Comparison of ENCODE assay signal across 10 mouse cellular contexts in the genomic region with DNA sequence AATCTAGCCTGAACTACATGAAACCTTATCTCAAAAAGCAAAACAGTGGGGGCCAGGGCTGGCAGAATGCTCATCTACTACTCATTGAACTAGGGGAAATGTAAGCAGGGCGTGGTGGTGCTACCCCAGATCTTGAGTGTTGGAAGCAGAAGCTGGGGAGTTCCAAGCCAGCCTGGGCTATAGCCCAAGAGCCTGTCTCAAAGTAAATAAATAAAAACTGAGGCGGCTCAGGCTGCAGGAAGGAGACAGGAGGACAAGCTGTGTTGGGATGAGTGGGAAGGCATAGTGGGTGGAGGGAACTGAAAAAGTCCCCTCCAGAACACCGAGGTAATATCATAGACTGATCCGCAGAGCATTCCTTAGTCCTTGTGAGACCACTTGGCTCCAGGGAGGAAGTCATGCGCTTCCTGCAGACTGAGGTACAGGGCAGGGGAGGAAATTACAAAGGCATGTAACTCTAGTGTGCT. TPM values are rescaled to one million over a fixed set of nuclear protein-coding genes. Genes with fewer than 3 reads are reported as not detected.
A peak's percentile ranks its signal among the peaks of the same experiment; 100 is the strongest.
DNase-seq lines count a peak whose midpoint lies in the region; ATAC-seq and TF ChIP-seq lines count a peak whose summit lies in the region.
"Had no signal": no experiment of that assay in that cellular context is flagged by ENCODE, and none has a peak within 500 bp of the region (broad histone marks: within the 10 kb centered on the region; RNA-seq: fewer than 3 reads in every experiment).

No protein-coding gene starts in this region.

- H3K36me3 ChIP-seq in limb, embryonic 15.5 days = peaks cover 24% of the 10 kb centered on the region
- H3K36me3 ChIP-seq in limb, embryonic 10.5 days = peaks cover 27% of the 10 kb centered on the region
- peaks cover 9% of the 10 kb centered on the region for H3K36me3 ChIP-seq in liver, embryonic 11.5 days (ENCODE audit: control insufficient read depth, insufficient read depth, low read length)
- peaks cover 18% of the 10 kb centered on the region for H3K36me3 ChIP-seq in small intestine, adult 2 months (ENCODE audit: control insufficient read depth, insufficient read depth, low read length)
- H3K36me3 ChIP-seq in midbrain, embryonic 14.5 days (ENCODE audit: control insufficient read depth, insufficient read depth, low read length) = peaks cover 23% of the 10 kb centered on the region

- H3K4me3 ChIP-seq in limb, embryonic 15.5 days = no peak overlapping the region
- no peak overlapping the region for H3K4me3 ChIP-seq in limb, embryonic 10.5 days
- H3K4me3 ChIP-seq in liver, embryonic 11.5 days (ENCODE audit: low read depth, low read length) = no peak overlapping the region
- H3K4me3 ChIP-seq in small intestine, adult 2 months (ENCODE audit: low read depth, low read length) = no peak overlapping the region
- H3K4me3 ChIP-seq in midbrain, embryonic 14.5 days (replicated peaks; ENCODE audit: low read depth, low read length) = no peak overlapping the region
- H3K4me3 ChIP-seq: midbrain, embryonic 12.5 days had no signal

- no peak for ATAC-seq in limb, embryonic 15.5 days (ENCODE audit: insufficient number of reproducible peaks, low FRiP score, low TSS enrichment, low read depth)
- 0 out of 2 replicates have a peak, but pooled peaks have one; percentile 18 for ATAC-seq in liver, embryonic 11.5 days (replicated peaks; ENCODE audit: low FRiP score)
- no peak for ATAC-seq in midbrain, embryonic 14.5 days (ENCODE audit: low FRiP score, low TSS enrichment)

- no peak overlapping the region for H3K4me2 ChIP-seq in limb, embryonic 15.5 days
- H3K4me2 ChIP-seq in liver, embryonic 11.5 days = no peak overlapping the region
- H3K4me2 ChIP-seq in midbrain, embryonic 14.5 days (ENCODE audit: low read length) = no peak overlapping the region
- H3K4me2 ChIP-seq: midbrain, embryonic 12.5 days had no signal

- peaks cover 23% of the 10 kb centered on the region for H3K27me3 ChIP-seq in limb, embryonic 15.5 days
- H3K27me3 ChIP-seq in limb, embryonic 10.5 days (ENCODE audit: low read depth, poor library complexity, severe bottlenecking) = peaks cover 49% of the 10 kb centered on the region
- peaks cover 12% of the 10 kb centered on the region; the same call in 1 of the 2 replicates for H3K27me3 ChIP-seq in liver, embryonic 11.5 days (replicated peaks; ENCODE audit: control insufficient read depth, insufficient read depth, low read length)
- no peaks in the 10 kb centered on the region for H3K27me3 ChIP-seq in small intestine, adult 2 months (ENCODE audit: control insufficient read depth, insufficient read depth, low read length)
- H3K27me3 ChIP-seq in midbrain, embryonic 14.5 days (ENCODE audit: control insufficient read depth, insufficient read depth, low read length) = peaks cover 27% of the 10 kb centered on the region

- intact Hi-C loops in heart, postnatal 10 days (cut with DNase I) = no loop called here

- no peak for TF ChIP-seq POLR2A in small intestine, adult 2 months (IDR thresholded peaks at IDR 0.05; ENCODE audit: low read depth, low read length)

- no peak for DNase-seq in limb, embryonic 10.5 days (ENCODE audit: low spot score)
- DNase-seq in heart, postnatal 10 days = peak; percentile 42 to 62
- no peak for DNase-seq in liver, embryonic 11.5 days (ENCODE audit: low spot score)
- DNase-seq in midbrain, embryonic 14.5 days = no peak
- DNase-seq in cerebellum, postnatal 25 days = no peak
- DNase-seq in left cerebral cortex, adult 8-10 months (ENCODE audit: low spot score in 2 of 2) = no peak
- DNase-seq: right cerebral cortex, postnatal 25 days had no signal

- WGBS in limb, embryonic 15.5 days = 46% methylated on average over 5 of the region's 5 CpGs
- 75% methylated on average over 5 of the region's 5 CpGs for WGBS in limb, embryonic 10.5 days
- 39% methylated on average over 5 of the region's 5 CpGs for WGBS in liver, embryonic 11.5 days
- WGBS in small intestine, adult 2 months = 31% methylated on average over 5 of the region's 5 CpGs
- WGBS in midbrain, embryonic 14.5 days = 79% methylated on average over 5 of the region's 5 CpGs

- no peak for TF ChIP-seq CTCF in small intestine, adult 2 months (IDR thresholded peaks at IDR 0.05; ENCODE audit: extremely low read depth, insufficient read length, insufficient replicate concordance, low read depth, low read length)

- H3K27ac ChIP-seq in limb, embryonic 15.5 days = peak overlapping the region; percentile 47; the same call in 1 of the 2 replicates
- H3K27ac ChIP-seq in limb, embryonic 10.5 days = no peak overlapping the region
- H3K27ac ChIP-seq in liver, embryonic 11.5 days (ENCODE audit: low read depth, low read length) = no peak overlapping the region
- peak overlapping the region; percentile 33; the same call in 1 of the 2 replicates for H3K27ac ChIP-seq in small intestine, adult 2 months (ENCODE audit: insufficient read depth, low read depth, low read length)
- no peak overlapping the region for H3K27ac ChIP-seq in midbrain, embryonic 14.5 days (replicated peaks; ENCODE audit: low read depth, low read length)
- H3K27ac ChIP-seq: midbrain, embryonic 12.5 days had no signal

- H3K9me3 ChIP-seq in limb, embryonic 15.5 days = no peaks in the 10 kb centered on the region
- H3K9me3 ChIP-seq in limb, embryonic 10.5 days (replicated peaks) = no peaks in the 10 kb centered on the region
- H3K9me3 ChIP-seq in liver, embryonic 11.5 days (ENCODE audit: control insufficient read depth, low read length) = no peaks in the 10 kb centered on the region
- no peaks in the 10 kb centered on the region for H3K9me3 ChIP-seq in midbrain, embryonic 14.5 days (ENCODE audit: control insufficient read depth, low read length)
- H3K9me3 ChIP-seq: midbrain, embryonic 12.5 days had no signal

- H3K4me1 ChIP-seq in limb, embryonic 15.5 days = peaks cover 21% of the 10 kb centered on the region
- peaks cover 19% of the 10 kb centered on the region for H3K4me1 ChIP-seq in limb, embryonic 10.5 days
- peaks cover 25% of the 10 kb centered on the region for H3K4me1 ChIP-seq in liver, embryonic 11.5 days (replicated peaks; ENCODE audit: control insufficient read depth, insufficient read depth, low read length)
- H3K4me1 ChIP-seq in small intestine, adult 2 months (ENCODE audit: control insufficient read depth, insufficient read depth, insufficient read length, low read length) = peaks cover 7% of the 10 kb centered on the region; the same call in 1 of the 2 replicates
- H3K4me1 ChIP-seq in midbrain, embryonic 14.5 days (ENCODE audit: control insufficient read depth, insufficient read depth, low read length) = no peaks in the 10 kb centered on the region

- no peak overlapping the region for H3K9ac ChIP-seq in limb, embryonic 15.5 days
- H3K9ac ChIP-seq in liver, embryonic 11.5 days (ENCODE audit: low read depth, low read length) = no peak overlapping the region
- H3K9ac ChIP-seq in midbrain, embryonic 14.5 days (replicated peaks; ENCODE audit: low read length) = no peak overlapping the region
- H3K9ac ChIP-seq: midbrain, embryonic 12.5 days had no signal

RNA-seq across cellular contexts. Expression of gene Icam1, which starts 3.9 kb away (rescaled TPM):
- 23.4 and 24.4 TPM in 2 replicates for polyA plus RNA-seq in limb, embryonic 15.5 days (2015; fragmentation: Nextera tagmentation; extraction: Ambion mirVana)
- 6.2 and 7.6 TPM in 2 replicates for polyA plus RNA-seq in limb, embryonic 10.5 days (2016; fragmentation: Nextera tagmentation; extraction: Ambion mirVana)
- total RNA-seq in heart, postnatal 10 days (2021) = 1 to 10 TPM; 8.9 to 9.5 TPM
- polyA plus RNA-seq in liver, embryonic 11.5 days (2014; fragmentation: Nextera tagmentation; extraction: Ambion mirVana) = 12.2 and 13.0 TPM in 2 replicates
- polyA plus RNA-seq in small intestine, adult 2 months (2012; rRNA removed) = 6.8 and 9.4 TPM in 2 replicates
- polyA plus RNA-seq in midbrain, embryonic 14.5 days (2014; fragmentation: Nextera tagmentation; extraction: Ambion mirVana) = 1.7 and 4.1 TPM in 2 replicates
- 1 to 10 TPM; 2.2 to 4.8 (median 4.1) TPM for total RNA-seq in left cerebral cortex, adult 8-10 months (2022)

RNA-seq across cellular contexts. Expression of gene Mrpl4, which starts 9.3 kb away (rescaled TPM):
- 112 and 116 TPM in 2 replicates for polyA plus RNA-seq in limb, embryonic 15.5 days (2015; fragmentation: Nextera tagmentation; extraction: Ambion mirVana)
- 177 and 190 TPM in 2 replicates for polyA plus RNA-seq in limb, embryonic 10.5 days (2016; fragmentation: Nextera tagmentation; extraction: Ambion mirVana)
- total RNA-seq in heart, postnatal 10 days (2021) = 100 to 1,000 TPM; 103 to 104 TPM
- polyA plus RNA-seq in liver, embryonic 11.5 days (2014; fragmentation: Nextera tagmentation; extraction: Ambion mirVana) = 138 and 145 TPM in 2 replicates
- polyA plus RNA-seq in small intestine, adult 2 months (2012; rRNA removed) = 81.8 and 143 TPM in 2 replicates
- 98.6 and 112 TPM in 2 replicates for polyA plus RNA-seq in midbrain, embryonic 14.5 days (2014; fragmentation: Nextera tagmentation; extraction: Ambion mirVana)
- total RNA-seq in left cerebral cortex, adult 8-10 months (2022) = 10 to 100 TPM; 55.3 to 68.0 (median 56.9) TPM

RNA-seq across cellular contexts. Expression of gene Icam4, which starts 17.3 kb away (rescaled TPM):
- polyA plus RNA-seq in limb, embryonic 15.5 days (2015; fragmentation: Nextera tagmentation; extraction: Ambion mirVana) = 0.96 and 3.0 TPM in 2 replicates
- 5.1 and 5.4 TPM in 2 replicates for polyA plus RNA-seq in limb, embryonic 10.5 days (2016; fragmentation: Nextera tagmentation; extraction: Ambion mirVana)
- under 1 TPM; 0.53 to 0.79 TPM for total RNA-seq in heart, postnatal 10 days (2021)
- polyA plus RNA-seq in liver, embryonic 11.5 days (2014; fragmentation: Nextera tagmentation; extraction: Ambion mirVana) = 146 and 147 TPM in 2 replicates
- polyA plus RNA-seq in small intestine, adult 2 months (2012; rRNA removed) = 0.32 and 0.37 TPM in 2 replicates
- polyA plus RNA-seq in midbrain, embryonic 14.5 days (2014; fragmentation: Nextera tagmentation; extraction: Ambion mirVana) = not detected in 2 replicates
- total RNA-seq in left cerebral cortex, adult 8-10 months (2022) = 1 to 10 TPM; 1.5 to 2.3 (median 1.8) TPM

RNA-seq across cellular contexts. Expression of gene Icam5, which starts 20.0 kb away (rescaled TPM):
- 0.05 and 0.21 TPM in 2 replicates for polyA plus RNA-seq in limb, embryonic 15.5 days (2015; fragmentation: Nextera tagmentation; extraction: Ambion mirVana)
- 0.05 TPM in 1 of 2 replicates, not detected in the other for polyA plus RNA-seq in limb, embryonic 10.5 days (2016; fragmentation: Nextera tagmentation; extraction: Ambion mirVana)
- total RNA-seq in heart, postnatal 10 days (2021) = under 1 TPM; 0.10 to 0.12 TPM
- polyA plus RNA-seq in liver, embryonic 11.5 days (2014; fragmentation: Nextera tagmentation; extraction: Ambion mirVana) = 0.37 and 0.44 TPM in 2 replicates
- polyA plus RNA-seq in small intestine, adult 2 months (2012; rRNA removed) = 0.11 TPM in 2 replicates
- 0.71 and 1.0 TPM in 2 replicates for polyA plus RNA-seq in midbrain, embryonic 14.5 days (2014; fragmentation: Nextera tagmentation; extraction: Ambion mirVana)
- 100 to 1,000 TPM; 194 to 206 (median 202) TPM for total RNA-seq in left cerebral cortex, adult 8-10 months (2022)
- polyA plus RNA-seq: midbrain, embryonic 12.5 days had no signal

RNA-seq across cellular contexts. Expression of gene S1pr2, which starts 35.3 kb away (rescaled TPM):
- polyA plus RNA-seq in limb, embryonic 15.5 days (2015; fragmentation: Nextera tagmentation; extraction: Ambion mirVana) = 62.0 and 65.1 TPM in 2 replicates
- 47.6 and 53.7 TPM in 2 replicates for polyA plus RNA-seq in limb, embryonic 10.5 days (2016; fragmentation: Nextera tagmentation; extraction: Ambion mirVana)
- 10 to 100 TPM; 10.2 to 11.0 TPM for total RNA-seq in heart, postnatal 10 days (2021)
- polyA plus RNA-seq in liver, embryonic 11.5 days (2014; fragmentation: Nextera tagmentation; extraction: Ambion mirVana) = 15.2 and 16.8 TPM in 2 replicates
- polyA plus RNA-seq in small intestine, adult 2 months (2012; rRNA removed) = 2.5 and 2.9 TPM in 2 replicates
- 4.1 and 10.8 TPM in 2 replicates for polyA plus RNA-seq in midbrain, embryonic 14.5 days (2014; fragmentation: Nextera tagmentation; extraction: Ambion mirVana)
- 1 to 10 TPM; 2.0 to 3.4 (median 2.7) TPM for total RNA-seq in left cerebral cortex, adult 8-10 months (2022)

Comparison
In these comparisons a context has a peak if more than half of its experiments do, and no peak if none do; other contexts are left out.
1. H3K27ac ChIP-seq: peak in limb, embryonic 15.5 days (single experiment) and small intestine, adult 2 months (single experiment); none in limb, embryonic 10.5 days (single experiment), liver, embryonic 11.5 days (single experiment) and midbrain, embryonic 14.5 days (single experiment).
2. DNase-seq: peak in heart, postnatal 10 days (2 of 2); none in limb, embryonic 10.5 days (single experiment), liver, embryonic 11.5 days (single experiment), midbrain, embryonic 14.5 days (single experiment), cerebellum, postnatal 25 days (0 of 2) and left cerebral cortex, adult 8-10 months (0 of 2).
3. RNA of gene Icam4, which starts 17.3 kb away (polyA plus RNA-seq): 146 to 147 TPM in liver, embryonic 11.5 days; 5.1 to 5.4 TPM in limb, embryonic 10.5 days, 0.96 to 3.0 TPM in limb, embryonic 15.5 days, 0.32 to 0.37 TPM in small intestine, adult 2 months and not detected in midbrain, embryonic 14.5 days; every median in the first group is over 10 times any median in the second.